Mouse (Mus musculus) lung, postnatal 10 days (tissue): ENCODE measurements around the gene Ifi207.
A peak's percentile ranks its signal among the peaks of the same experiment; 100 is the strongest.
"Not testable (repeated sequence)": the region's sequence is repeated elsewhere in the genome, so short reads cannot be mapped to it uniquely, and the experiment has no call there.

ENCODE experiments used
- DNase-seq: peaks from one replicate; pipeline ENCODE4 v3.0.0; 2021

Gene Ifi207

DNA sequence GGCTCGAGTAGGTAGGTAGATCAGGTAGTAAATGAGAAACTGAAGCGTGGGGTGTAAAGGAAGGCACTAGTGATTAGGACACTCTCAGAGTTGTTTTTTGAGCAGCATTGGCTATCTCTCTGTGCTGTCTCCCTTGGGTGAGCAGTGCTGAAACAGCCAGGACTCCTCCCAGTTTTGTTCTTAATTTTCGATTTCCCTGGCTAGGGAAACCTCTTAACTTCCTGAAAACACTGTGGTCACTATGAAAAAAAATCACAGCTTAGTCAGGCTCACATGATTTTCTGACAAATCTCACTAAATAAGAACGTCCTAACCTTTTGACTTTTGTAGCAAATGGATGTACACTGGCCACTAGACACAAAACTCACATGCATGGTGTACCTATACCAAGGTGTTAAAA lies at the start of gene Ifi207:
Gene Ifi207 (minus strand): TSS at position 92 of the 400 bp plus-strand sequence.
- no peak for DNase-seq

GRCm38 (mm10) chr1:173773457-173773856 lies 31.9 kb upstream of the Ifi207 start:
- DNase-seq: not testable (repeated sequence)

GRCm38 (mm10) chr1:173766848-173767617 lies 25.5 kb upstream of the Ifi207 start, which contains the start of gene Ifi204:
TSS of gene Ifi204 (minus strand) at chr1:173766943.
- DNase-seq: peak; percentile 3

- DNase-seq: not testable (repeated sequence)
These were observed 18.5 kb upstream of the Ifi207 start for GRCm38 (mm10) chr1:173760032-173760431.

DNA sequence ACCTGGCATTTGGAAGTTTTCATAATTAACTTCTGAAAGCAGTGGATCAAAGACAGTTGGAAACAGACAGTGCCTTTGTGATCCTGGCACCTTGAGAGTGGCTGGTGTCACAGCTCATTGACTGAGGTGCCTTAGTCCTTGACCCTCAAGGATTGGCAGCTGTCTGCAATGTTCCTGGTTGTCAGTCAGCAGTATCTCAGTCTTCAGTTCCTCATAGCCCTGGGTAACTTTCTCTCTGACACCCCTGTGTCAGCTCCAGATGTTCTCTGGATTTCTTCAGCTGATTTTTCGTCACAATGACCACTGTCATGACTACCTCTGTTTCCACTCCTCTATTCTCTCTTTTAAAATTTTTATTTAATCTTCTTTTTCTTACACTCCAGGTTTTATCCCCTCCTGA lies 715 bp upstream of the Ifi207 start:
- no peak for DNase-seq

- no peak for DNase-seq
These were observed 1.0 kb downstream of the Ifi207 start for GRCm38 (mm10) chr1:173740537-173740936.

DNA sequence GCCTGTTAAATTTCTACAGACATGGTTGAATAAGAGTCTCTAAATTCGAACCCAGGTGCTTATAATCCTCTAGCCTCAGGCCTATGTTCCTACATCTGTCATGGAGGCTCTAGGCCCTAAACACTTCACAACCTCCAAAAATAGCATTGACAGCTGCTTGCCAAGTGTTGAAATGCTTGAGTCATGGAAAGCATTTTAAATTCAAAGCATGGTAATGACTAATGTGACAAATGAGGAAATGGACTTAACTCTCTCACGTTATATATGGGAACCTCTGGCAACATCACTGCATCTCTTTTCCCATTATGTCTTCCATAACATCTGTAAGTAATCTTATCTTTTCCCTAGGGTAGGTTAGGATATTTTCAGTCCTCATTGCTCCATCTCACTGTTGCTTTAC lies 4.6 kb downstream of the Ifi207 start:
- no peak for DNase-seq

DNA sequence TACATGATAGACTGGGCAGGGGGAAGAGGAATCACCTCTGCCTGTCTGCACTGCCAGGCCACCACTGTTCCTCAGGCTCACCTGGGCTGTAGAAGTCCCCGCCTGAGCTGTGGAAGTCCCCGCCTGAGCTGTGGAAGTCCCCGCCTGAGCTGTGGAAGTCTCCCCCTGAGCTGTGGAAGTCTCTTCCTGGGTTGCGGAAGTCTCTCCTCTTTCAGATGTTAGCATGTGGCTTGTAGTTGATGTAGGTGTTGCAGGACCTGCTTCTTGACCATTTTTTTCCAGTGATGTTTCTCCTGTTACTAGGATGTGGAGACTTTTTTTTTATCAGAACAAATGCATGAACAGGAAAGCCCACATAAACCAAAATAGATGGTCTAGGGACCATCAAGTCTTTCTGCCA lies 6.5 kb downstream of the Ifi207 start:
- DNase-seq: not testable (repeated sequence)

DNA sequence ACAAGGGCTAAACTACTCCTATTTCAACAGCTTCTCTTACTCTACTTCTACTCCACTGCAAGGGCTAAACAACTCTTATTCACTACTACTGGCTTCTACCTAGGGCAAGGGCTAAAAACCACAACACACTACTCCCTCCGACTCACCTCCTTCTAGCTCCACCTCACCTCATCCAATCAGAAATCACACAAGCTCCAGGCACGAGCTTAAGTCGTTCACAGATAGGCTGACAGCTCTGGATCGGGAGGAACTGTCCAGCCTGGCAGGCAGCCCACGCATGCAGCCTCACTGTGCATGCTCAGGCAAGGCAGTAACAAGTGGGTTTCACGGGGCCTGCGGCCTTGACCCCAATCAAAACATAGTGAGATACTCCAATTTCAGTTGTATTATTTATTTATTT lies 8.3 kb downstream of the Ifi207 start:
- DNase-seq: no peak

GRCm38 (mm10) chr1:173694270-173694669 lies 47.3 kb downstream of the Ifi207 start:
- no peak for DNase-seq

GRCm38 (mm10) chr1:173678605-173679004 lies 62.9 kb downstream of the Ifi207 start:
- not testable (repeated sequence) for DNase-seq

GRCm38 (mm10) chr1:173673458-173674097 lies 68.0 kb downstream of the Ifi207 start, which contains the start of gene Ifi208:
TSS of gene Ifi208 (plus strand) at chr1:173673675.
- peak; percentile 3 for DNase-seq
